Mouse (Mus musculus): Measurements from ENCODE around the gene Brca1.

- no peak for TF ChIP-seq EP300 (IDR thresholded peaks at IDR 0.05; ENCODE audit: low read depth)
- TF ChIP-seq CTCF (IDR thresholded peaks at IDR 0.05; ENCODE audit: low read depth) = no peak
Measured at GRCm38 (mm10) chr11:101589989-101590624, 38.4 kb upstream of the Brca1 start.
